Mouse (Mus musculus): ENCODE results near the gene Gnaz. TPM values are rescaled to one million over a fixed set of nuclear protein-coding genes. Genes with fewer than 3 reads are reported as not detected.
A peak's percentile ranks its signal among the peaks of the same experiment; 100 is the strongest.
"Not testable (repeated sequence)": the region's sequence is repeated elsewhere in the genome, so short reads cannot be mapped to it uniquely, and the experiment has no call there.

Gnaz gene
- polyA plus RNA-seq, 1 experiment: 0.44 TPM

DNA sequence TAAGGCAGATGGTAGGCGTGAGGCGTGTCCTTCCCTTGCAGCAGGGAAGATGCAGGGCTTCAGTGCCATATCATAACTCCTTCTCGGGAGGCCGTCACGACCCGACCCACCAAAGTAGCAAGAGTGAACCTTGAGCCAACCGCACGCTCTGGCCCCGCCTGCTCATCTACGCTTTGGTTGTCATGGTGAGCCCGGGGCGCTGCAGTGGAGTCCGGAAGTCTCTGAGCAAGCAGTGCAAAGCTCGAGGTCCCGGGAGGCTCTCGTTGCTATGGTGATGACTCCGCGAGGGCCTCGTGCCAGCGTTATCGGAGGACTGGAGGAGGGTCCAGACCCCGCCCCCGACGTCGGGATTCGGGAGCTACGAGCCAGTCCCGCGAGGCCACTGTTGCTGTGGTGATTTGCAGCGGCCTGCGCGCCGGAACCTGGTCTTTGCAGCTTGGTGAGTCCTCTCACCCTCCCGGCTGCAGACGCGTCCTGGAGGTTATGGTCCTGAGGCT is 70.0 kb downstream of the Gnaz start, which contains the start of gene Rab36:
TSS of gene Rab36 (plus strand) at position 176 of the 497 bp plus-strand sequence.
- H3K4me3 ChIP-seq (ENCODE audit: insufficient read depth, low read length): peak within 1 kb of the TSS; percentile 60
- TF ChIP-seq POLR2A (IDR thresholded peaks at IDR 0.05; ENCODE audit: low read depth, low read length) (peak; percentile 64), CTCF (IDR thresholded peaks at IDR 0.05; ENCODE audit: borderline replicate concordance, insufficient read depth, low read length) (no peak)

DNA sequence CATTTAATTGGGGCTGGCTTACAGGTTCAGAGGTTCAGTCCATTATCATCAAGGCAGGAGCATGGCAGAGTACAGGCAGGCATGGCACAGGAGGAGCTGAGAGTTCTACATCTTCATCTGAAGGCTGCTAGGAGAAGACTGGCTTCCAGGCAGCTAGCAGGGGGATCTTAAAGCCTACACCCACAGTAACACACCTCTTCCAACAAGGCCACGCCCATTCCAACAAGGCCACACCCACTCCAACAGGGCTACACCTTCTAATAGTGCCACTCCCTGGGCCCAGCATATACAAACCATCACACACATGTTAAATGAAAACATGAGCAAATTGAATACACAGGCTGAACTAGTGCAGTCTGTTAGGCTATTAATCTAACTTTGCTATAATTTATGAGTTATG is 75.1 kb downstream of the Gnaz start:
- H3K4me3 ChIP-seq (ENCODE audit: insufficient read depth, low read length); H3K27ac ChIP-seq (ENCODE audit: insufficient read depth, low read length); H3K4me1 ChIP-seq (ENCODE audit: control insufficient read depth, insufficient read depth, low read length): not testable (repeated sequence)

More for the DNA sequence above, 70.0 kb downstream of the Gnaz start, which contains the start of gene Rab36:
- Histone ChIP-seq H3K27ac (ENCODE audit: insufficient read depth, low read length) (no peak within 1 kb of the TSS), H3K4me1 (ENCODE audit: control insufficient read depth, insufficient read depth, low read length) (peaks cover 3% of the 10 kb centered on the region; the same call in 1 of the 2 replicates)

DNA sequence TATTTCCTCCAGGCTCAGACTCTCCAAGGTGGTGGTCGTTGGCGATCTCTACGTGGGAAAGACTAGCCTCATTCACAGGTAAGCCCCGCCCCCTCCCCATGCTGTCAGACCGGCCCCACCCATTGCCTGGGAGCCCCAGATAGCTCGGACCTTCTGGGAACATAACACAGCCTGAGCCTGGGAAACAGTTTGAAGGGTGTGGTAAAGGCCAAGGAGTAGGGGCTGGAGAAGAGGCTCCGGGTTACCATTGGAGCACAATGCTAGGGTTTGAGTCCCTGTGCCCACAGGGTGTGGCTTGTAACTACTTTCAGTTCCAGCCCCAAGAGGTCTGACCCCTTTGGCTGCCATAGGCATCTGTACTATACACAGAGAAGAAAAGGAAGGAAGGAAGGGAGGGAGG is 77.5 kb downstream of the Gnaz start:
- H3K4me3 ChIP-seq (ENCODE audit: insufficient read depth, low read length): no peak overlapping the region
- H3K27ac ChIP-seq (ENCODE audit: insufficient read depth, low read length): no peak overlapping the region
- no peak for TF ChIP-seq CTCF (IDR thresholded peaks at IDR 0.05; ENCODE audit: borderline replicate concordance, insufficient read depth, low read length)
- TF ChIP-seq POLR2A (IDR thresholded peaks at IDR 0.05; ENCODE audit: low read depth, low read length): no peak
- H3K4me1 ChIP-seq (ENCODE audit: control insufficient read depth, insufficient read depth, low read length): no peaks in the 10 kb centered on the region

DNA sequence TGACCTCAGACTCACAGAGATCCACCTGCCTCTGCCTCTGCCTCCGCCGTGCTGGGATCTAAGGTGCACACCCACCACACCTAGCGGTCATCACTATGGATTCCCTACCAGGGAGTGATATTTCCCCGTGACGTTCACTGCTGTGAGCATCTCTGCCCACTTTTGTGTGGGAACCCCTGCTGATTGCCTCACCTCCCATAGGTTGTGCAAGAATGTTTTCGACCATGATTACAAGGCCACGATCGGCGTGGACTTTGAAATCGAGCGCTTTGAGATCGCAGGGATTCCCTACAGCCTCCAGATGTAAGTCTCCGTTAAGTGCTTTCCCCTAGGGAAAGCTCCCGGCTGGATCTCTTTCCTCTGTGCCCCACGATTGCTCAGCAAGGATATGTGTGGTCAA is 78.9 kb downstream of the Gnaz start:
- TF ChIP-seq CTCF (IDR thresholded peaks at IDR 0.05; ENCODE audit: borderline replicate concordance, insufficient read depth, low read length): no peak
- TF ChIP-seq POLR2A (IDR thresholded peaks at IDR 0.05; ENCODE audit: low read depth, low read length): no peak
- Histone ChIP-seq H3K27ac (ENCODE audit: insufficient read depth, low read length) (no peak overlapping the region), H3K4me1 (ENCODE audit: control insufficient read depth, insufficient read depth, low read length) (no peaks in the 10 kb centered on the region), H3K4me3 (ENCODE audit: insufficient read depth, low read length) (no peak overlapping the region)

DNA sequence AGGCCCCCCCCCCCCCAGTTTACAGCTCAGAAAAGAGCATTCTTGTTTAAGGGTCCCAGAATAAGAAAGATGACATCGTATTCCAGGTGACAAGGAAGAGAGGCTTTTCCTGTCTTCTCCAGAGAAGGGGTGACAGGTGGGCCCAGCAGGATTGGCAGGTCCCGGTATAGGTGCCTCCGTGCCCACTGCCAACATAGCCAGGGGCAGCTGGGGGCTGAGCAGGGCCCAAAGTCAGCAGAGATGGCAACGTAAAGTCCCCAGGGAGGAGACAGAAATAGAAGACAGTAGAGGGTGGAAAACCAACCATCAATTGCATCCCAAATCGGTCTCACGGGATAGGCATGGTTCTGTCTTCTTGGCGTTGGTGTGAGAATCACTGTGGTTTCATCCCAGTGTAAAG is 81.7 kb downstream of the Gnaz start:
- no peak overlapping the region for H3K4me3 ChIP-seq (ENCODE audit: insufficient read depth, low read length)
- no peaks in the 10 kb centered on the region for H3K4me1 ChIP-seq (ENCODE audit: control insufficient read depth, insufficient read depth, low read length)
- no peak overlapping the region for H3K27ac ChIP-seq (ENCODE audit: insufficient read depth, low read length)
- TF ChIP-seq CTCF (IDR thresholded peaks at IDR 0.05; ENCODE audit: borderline replicate concordance, insufficient read depth, low read length): no peak
- no peak for TF ChIP-seq POLR2A (IDR thresholded peaks at IDR 0.05; ENCODE audit: low read depth, low read length)

DNA sequence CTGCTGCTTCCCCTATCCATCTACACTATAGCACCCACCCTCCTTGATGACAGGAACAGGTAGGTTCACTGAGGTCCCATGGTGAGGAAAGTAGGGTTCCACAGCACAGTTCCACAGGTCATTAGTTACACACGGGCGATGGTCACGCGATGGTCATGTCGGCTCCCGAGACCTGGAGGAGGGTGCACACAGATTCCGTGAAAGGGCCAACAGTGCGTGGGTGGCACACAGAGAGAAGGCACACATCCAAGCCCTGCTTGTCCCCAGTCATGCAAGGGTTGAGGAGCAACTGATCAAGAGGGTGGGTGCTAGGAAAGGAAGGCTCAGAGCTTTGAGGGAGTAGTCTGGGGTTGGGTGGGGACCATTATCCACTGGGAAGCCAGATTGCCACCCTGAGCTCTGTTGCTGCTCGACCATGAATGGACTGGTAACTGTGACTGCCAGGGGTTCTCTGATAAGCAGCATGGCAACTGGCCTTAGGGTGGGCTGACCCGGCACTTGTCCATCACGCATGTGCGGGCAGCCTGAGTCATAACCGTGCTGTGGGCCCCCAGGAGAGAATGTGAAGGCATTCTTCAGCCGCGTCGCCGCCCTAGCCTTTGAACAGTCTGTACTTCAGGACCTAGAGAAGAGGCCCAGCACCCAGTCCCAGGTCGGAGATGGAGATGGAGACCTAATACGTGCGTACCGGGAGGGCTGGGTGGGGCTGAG is 84.5 kb downstream of the Gnaz start:
- H3K27ac ChIP-seq (ENCODE audit: insufficient read depth, low read length): no peak overlapping the region
- no peak for TF ChIP-seq POLR2A (IDR thresholded peaks at IDR 0.05; ENCODE audit: low read depth, low read length)
- no peak for TF ChIP-seq CTCF (IDR thresholded peaks at IDR 0.05; ENCODE audit: borderline replicate concordance, insufficient read depth, low read length)
- no peaks in the 10 kb centered on the region for H3K4me1 ChIP-seq (ENCODE audit: control insufficient read depth, insufficient read depth, low read length)
- H3K4me3 ChIP-seq (ENCODE audit: insufficient read depth, low read length): no peak overlapping the region

DNA sequence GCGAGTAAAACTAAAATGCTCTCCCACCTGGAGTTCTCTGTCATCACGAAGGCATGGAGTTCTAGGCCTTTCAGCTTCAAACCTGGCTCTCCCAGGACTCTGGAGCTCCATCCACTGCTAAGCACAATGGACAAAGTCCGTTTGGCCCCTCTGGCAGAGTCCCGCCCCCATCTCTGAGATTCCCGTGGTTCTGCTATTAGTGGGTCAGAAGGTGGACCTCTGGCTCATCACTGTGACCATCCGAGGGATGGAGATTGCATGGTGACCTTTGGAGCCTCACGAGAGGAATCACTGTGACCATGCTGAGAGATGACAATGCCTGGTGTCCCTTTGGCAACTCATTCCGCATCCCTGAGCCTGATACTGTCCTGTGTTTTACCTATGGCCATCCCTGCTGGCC is 85.9 kb downstream of the Gnaz start:
- no peak overlapping the region for H3K27ac ChIP-seq (ENCODE audit: insufficient read depth, low read length)
- no peak overlapping the region for H3K4me3 ChIP-seq (ENCODE audit: insufficient read depth, low read length)
- no peaks in the 10 kb centered on the region for H3K4me1 ChIP-seq (ENCODE audit: control insufficient read depth, insufficient read depth, low read length)
- TF ChIP-seq CTCF (IDR thresholded peaks at IDR 0.05; ENCODE audit: borderline replicate concordance, insufficient read depth, low read length): no peak
- no peak for TF ChIP-seq POLR2A (IDR thresholded peaks at IDR 0.05; ENCODE audit: low read depth, low read length)

DNA sequence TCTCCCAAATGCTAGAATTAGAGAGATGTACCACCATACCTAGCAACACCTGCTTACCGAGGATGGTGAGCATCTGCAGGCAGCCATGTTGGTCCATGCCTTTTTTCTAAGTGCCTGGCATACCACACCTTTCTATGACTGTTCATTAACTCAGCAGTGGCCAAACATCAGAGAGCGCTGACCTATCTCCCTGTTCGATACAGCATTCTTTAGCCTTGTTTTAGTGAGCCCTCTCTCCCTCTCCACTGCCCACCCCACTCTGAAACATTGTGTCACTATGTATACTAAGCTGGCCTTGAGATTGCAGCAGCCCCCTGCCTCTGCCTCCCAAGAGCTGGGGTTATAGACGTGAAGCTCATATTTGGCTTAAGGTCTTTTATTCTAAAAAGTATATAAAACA is 86.7 kb downstream of the Gnaz start:
- Histone ChIP-seq H3K4me1 (ENCODE audit: control insufficient read depth, insufficient read depth, low read length) (no peaks in the 10 kb centered on the region), H3K27ac (ENCODE audit: insufficient read depth, low read length) (no peak overlapping the region), H3K4me3 (ENCODE audit: insufficient read depth, low read length) (no peak overlapping the region)
- TF ChIP-seq POLR2A (IDR thresholded peaks at IDR 0.05; ENCODE audit: low read depth, low read length): no peak
- no peak for TF ChIP-seq CTCF (IDR thresholded peaks at IDR 0.05; ENCODE audit: borderline replicate concordance, insufficient read depth, low read length)

DNA sequence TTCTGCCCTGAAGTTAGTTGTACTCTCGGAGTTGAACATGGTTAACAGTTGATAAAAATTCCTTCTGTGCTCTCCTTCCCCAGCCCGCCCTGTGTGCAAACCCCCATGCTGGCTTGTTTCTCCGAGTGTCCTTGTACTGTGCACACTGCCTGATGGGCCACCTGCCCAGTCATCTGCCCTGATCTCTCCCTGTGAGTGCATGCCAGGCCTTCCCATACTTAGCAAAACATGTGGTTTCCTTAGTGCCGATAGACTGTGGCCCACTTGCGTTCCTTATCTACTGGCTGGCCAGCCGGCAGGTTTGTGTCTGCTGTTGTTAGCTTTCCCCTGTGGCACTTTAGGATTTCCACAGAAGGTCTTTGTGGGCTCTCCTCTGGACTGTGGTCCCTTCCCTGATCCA is 87.1 kb downstream of the Gnaz start:
- TF ChIP-seq CTCF (IDR thresholded peaks at IDR 0.05; ENCODE audit: borderline replicate concordance, insufficient read depth, low read length): no peak
- no peak for TF ChIP-seq POLR2A (IDR thresholded peaks at IDR 0.05; ENCODE audit: low read depth, low read length)
- Histone ChIP-seq H3K4me3 (ENCODE audit: insufficient read depth, low read length) (no peak overlapping the region), H3K4me1 (ENCODE audit: control insufficient read depth, insufficient read depth, low read length) (no peaks in the 10 kb centered on the region), H3K27ac (ENCODE audit: insufficient read depth, low read length) (no peak overlapping the region)

DNA sequence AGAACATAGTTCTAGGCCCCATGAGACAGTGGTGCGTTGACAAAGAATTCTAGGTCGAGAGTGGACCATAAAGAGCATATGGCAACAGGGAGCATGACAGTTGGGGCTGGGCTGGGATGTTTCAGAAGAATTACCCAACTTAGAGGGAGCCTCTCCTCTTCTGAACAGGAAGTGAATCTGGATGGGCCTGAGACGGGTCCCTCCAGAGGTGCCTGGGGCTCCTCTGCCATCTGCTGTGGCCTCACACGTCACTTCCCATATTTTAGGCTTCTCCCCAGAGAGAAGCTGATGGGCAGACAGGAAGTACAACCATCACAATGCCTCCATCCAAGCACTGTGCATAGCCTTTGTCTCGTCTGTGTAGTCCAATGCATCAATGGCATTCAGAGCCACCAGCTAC is 88.7 kb downstream of the Gnaz start:
- TF ChIP-seq POLR2A (IDR thresholded peaks at IDR 0.05; ENCODE audit: low read depth, low read length) (no peak), CTCF (IDR thresholded peaks at IDR 0.05; ENCODE audit: borderline replicate concordance, insufficient read depth, low read length) (no peak)
- H3K27ac ChIP-seq (ENCODE audit: insufficient read depth, low read length): no peak overlapping the region
- H3K4me3 ChIP-seq (ENCODE audit: insufficient read depth, low read length): no peak overlapping the region
- no peaks in the 10 kb centered on the region; the same call in 1 of the 2 replicates for H3K4me1 ChIP-seq (ENCODE audit: control insufficient read depth, insufficient read depth, low read length)

Data from embryonic fibroblast, embryonic 13.5 days (primary cell).